Comparison of ENCODE assay signal across 1 mouse cellular context in genomic region chr14:54756382-54756781, GRCm38 (mm10).
TF ChIP-seq lines count a peak whose summit lies in the region.

No protein-coding gene starts in this region.

TF ChIP-seq in MEL, 35 proteins besides CTCF, POLR2A, EP300 and RAD21 (continued from another document):
- TF ChIP-seq UBTF (IDR thresholded peaks at IDR 0.05; ENCODE audit: borderline replicate concordance, insufficient read depth, low read depth, low read length) (no peak), GATA1 (IDR thresholded peaks at IDR 0.05; ENCODE audit: low read depth, low read length) (no peak), ELF1 (IDR thresholded peaks at IDR 0.05; ENCODE audit: low read depth, low read length) (no peak), USF2 (IDR thresholded peaks at IDR 0.05; ENCODE audit: borderline replicate concordance in 1 of 2, insufficient read depth in 1 of 2, low read depth in 1 of 2, low read length in 2 of 2) (no peak)
